Mouse (Mus musculus) small intestine, adult 2 months (tissue): ENCODE results near the gene Thy1.

ENCODE experiments used
- CTCF ChIP-seq: fragments of 200-500 bp; IDR thresholded peaks from 2 replicates; pipeline ENCODE4 v1.5.1; 2012; ENCODE audit warnings: low read depth, mild to moderate bottlenecking, control low read depth, inconsistent platforms, low read length, moderate library complexity, mixed read lengths; ENCODE audit not compliant: insufficient replicate concordance, insufficient read length; ENCODE audit errors: extremely low read depth
- POLR2A ChIP-seq: fragments of 200-500 bp; IDR thresholded peaks from 2 replicates; pipeline ENCODE4 v1.6.1; 2012; ENCODE audit warnings: low read depth, mild to moderate bottlenecking, control low read depth, inconsistent platforms, low read length, moderate library complexity

- no peak; the same call in 1 of the 2 replicates for TF ChIP-seq POLR2A
- TF ChIP-seq CTCF: no peak
These were observed at the start of gene Thy1 for GRCm38 (mm10) chr9:44042836-44043707.
